Mouse (Mus musculus): ENCODE data around the gene Gja5. TPM values are rescaled to one million over a fixed set of nuclear protein-coding genes. Genes with fewer than 3 reads are reported as not detected.
A peak's percentile ranks its signal among the peaks of the same experiment; 100 is the strongest.

Gja5 gene
- polyA plus RNA-seq, 1 experiment: 2.1 TPM

DNA sequence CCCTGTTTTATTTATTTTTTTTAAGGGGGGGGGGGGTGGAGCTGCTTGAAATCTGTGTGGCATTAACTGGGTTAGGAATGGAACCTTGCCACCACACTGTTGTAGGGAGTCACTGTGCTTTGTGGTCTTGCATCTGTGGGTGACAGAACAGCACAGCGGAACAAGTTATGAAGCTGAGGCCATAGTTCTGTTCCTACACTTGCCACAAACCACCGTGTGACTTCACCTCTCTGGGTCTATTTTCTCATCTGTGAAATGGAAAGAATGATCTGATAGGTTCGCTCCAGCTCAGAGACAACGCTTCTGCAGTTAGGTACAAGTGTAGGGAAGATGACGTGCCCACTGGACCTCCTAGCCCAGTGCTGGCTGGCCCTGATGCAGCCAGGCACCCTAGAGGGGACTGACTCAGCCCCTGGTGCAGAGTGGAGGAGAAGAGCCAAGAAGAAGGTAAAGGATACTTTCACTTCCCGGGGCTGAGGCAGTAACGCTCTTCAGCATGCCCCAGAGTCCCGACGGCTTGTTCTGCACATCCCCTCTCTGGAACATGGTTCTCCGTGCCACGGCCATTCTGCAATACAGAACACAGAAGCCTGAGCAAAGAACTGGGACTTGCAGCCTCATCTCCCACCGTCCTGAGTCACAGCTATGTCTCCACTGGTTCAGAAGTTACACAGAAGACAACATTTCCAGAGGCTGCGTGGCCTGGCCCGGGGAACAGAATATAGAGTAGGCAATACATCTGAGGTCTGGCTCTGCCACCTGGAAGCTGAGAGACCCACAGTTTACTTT, 22.2 kb upstream of the Gja5 start:
- H3K27ac ChIP-seq (ENCODE audit: control insufficient read depth, insufficient read depth, low read length): no peak overlapping the region
- WGBS: 89% methylated on average over 14 of the region's 14 CpGs
- no peak for DNase-seq
- H3K4me3 ChIP-seq (ENCODE audit: control insufficient read depth, insufficient read depth, low read length): no peak overlapping the region
- H3K4me1 ChIP-seq (replicated peaks; ENCODE audit: control insufficient read depth, insufficient read depth, low read length): peaks cover 8% of the 10 kb centered on the region; the same call in 1 of the 2 replicates
- no peaks in the 10 kb centered on the region for H3K27me3 ChIP-seq (ENCODE audit: control insufficient read depth, insufficient read depth, low read length)
- TF ChIP-seq POLR2A (IDR thresholded peaks at IDR 0.05; ENCODE audit: control insufficient read depth, extremely low read depth, insufficient read depth, low read length, poor library complexity) (no peak), CTCF (IDR thresholded peaks at IDR 0.05; ENCODE audit: borderline replicate concordance, control insufficient read depth, extremely low read depth, insufficient read depth, low read length, poor library complexity) (no peak)
- peaks cover 11% of the 10 kb centered on the region for H3K36me3 ChIP-seq (ENCODE audit: control insufficient read depth, insufficient read depth, low read length)

DNA sequence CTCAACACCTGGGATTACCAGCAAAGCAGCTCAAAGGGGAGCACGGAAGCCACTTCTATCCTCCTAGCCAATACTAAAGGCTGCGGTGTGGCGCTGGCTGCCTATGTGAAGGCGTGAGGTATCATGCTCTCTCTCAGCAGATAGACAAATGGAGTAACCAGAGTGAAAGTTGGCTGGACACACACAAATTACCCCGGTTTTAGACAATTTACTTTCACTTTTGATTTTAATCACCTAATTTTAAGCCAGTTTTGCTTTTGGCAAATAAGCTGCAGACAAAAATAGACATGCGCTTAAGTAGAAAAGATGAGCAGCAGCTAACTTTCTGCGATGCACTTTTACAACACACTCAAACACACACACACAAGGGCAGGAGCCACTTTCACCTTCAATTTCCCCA, 20.8 kb upstream of the Gja5 start:
- H3K36me3 ChIP-seq (ENCODE audit: control insufficient read depth, insufficient read depth, low read length): peaks cover 13% of the 10 kb centered on the region
- WGBS: 48% methylated on average over 7 of the region's 7 CpGs
- DNase-seq: no peak
- H3K4me1 ChIP-seq (replicated peaks; ENCODE audit: control insufficient read depth, insufficient read depth, low read length): peaks cover 8% of the 10 kb centered on the region; the same call in 1 of the 2 replicates
- H3K27me3 ChIP-seq (ENCODE audit: control insufficient read depth, insufficient read depth, low read length): no peaks in the 10 kb centered on the region
- TF ChIP-seq POLR2A (IDR thresholded peaks at IDR 0.05; ENCODE audit: control insufficient read depth, extremely low read depth, insufficient read depth, low read length, poor library complexity): no peak
- no peak for TF ChIP-seq CTCF (IDR thresholded peaks at IDR 0.05; ENCODE audit: borderline replicate concordance, control insufficient read depth, extremely low read depth, insufficient read depth, low read length, poor library complexity)
- no peak overlapping the region for H3K4me3 ChIP-seq (ENCODE audit: control insufficient read depth, insufficient read depth, low read length)
- H3K27ac ChIP-seq (ENCODE audit: control insufficient read depth, insufficient read depth, low read length): no peak overlapping the region

GRCm38 (mm10) chr3:96902336-96902999, 2.0 kb upstream of the Gja5 start:
- Histone ChIP-seq H3K4me1 (replicated peaks; ENCODE audit: control insufficient read depth, insufficient read depth, low read length) (no peaks in the 10 kb centered on the region; the same call in 1 of the 2 replicates), H3K27me3 (ENCODE audit: control insufficient read depth, insufficient read depth, low read length) (no peaks in the 10 kb centered on the region), H3K27ac (ENCODE audit: control insufficient read depth, insufficient read depth, low read length) (no peak overlapping the region), H3K36me3 (ENCODE audit: control insufficient read depth, insufficient read depth, low read length) (no peaks in the 10 kb centered on the region), H3K4me3 (ENCODE audit: control insufficient read depth, insufficient read depth, low read length) (no peak overlapping the region)
- 98% methylated on average over 4 of the region's 4 CpGs for WGBS
- TF ChIP-seq POLR2A (IDR thresholded peaks at IDR 0.05; ENCODE audit: control insufficient read depth, extremely low read depth, insufficient read depth, low read length, poor library complexity) (no peak), CTCF (IDR thresholded peaks at IDR 0.05; ENCODE audit: borderline replicate concordance, control insufficient read depth, extremely low read depth, insufficient read depth, low read length, poor library complexity) (no peak)
- DNase-seq: no peak

- DNase-seq: peak; percentile 94
- H3K4me1 ChIP-seq (replicated peaks; ENCODE audit: control insufficient read depth, insufficient read depth, low read length): no peaks in the 10 kb centered on the region; the same call in 1 of the 2 replicates
- H3K27ac ChIP-seq (ENCODE audit: control insufficient read depth, insufficient read depth, low read length): no peak within 1 kb of the TSS
- no peaks in the 10 kb centered on the region for H3K27me3 ChIP-seq (ENCODE audit: control insufficient read depth, insufficient read depth, low read length)
- WGBS: under 1% methylated on average over 40 of the region's 40 CpGs
- no peaks in the 10 kb centered on the region for H3K36me3 ChIP-seq (ENCODE audit: control insufficient read depth, insufficient read depth, low read length)
- no peak for TF ChIP-seq CTCF (IDR thresholded peaks at IDR 0.05; ENCODE audit: borderline replicate concordance, control insufficient read depth, extremely low read depth, insufficient read depth, low read length, poor library complexity)
- TF ChIP-seq POLR2A (IDR thresholded peaks at IDR 0.05; ENCODE audit: control insufficient read depth, extremely low read depth, insufficient read depth, low read length, poor library complexity): 0 out of 2 replicates have a peak, but pooled peaks have one; percentile 26
- H3K4me3 ChIP-seq (ENCODE audit: control insufficient read depth, insufficient read depth, low read length): peak within 1 kb of the TSS; percentile 93
These were observed 503 bp downstream of the Gja5 start, which contains the start of gene Gpr89 for GRCm38 (mm10) chr3:96904851-96905541. Gene Gpr89 (minus strand): TSS chr3:96905346.

DNA sequence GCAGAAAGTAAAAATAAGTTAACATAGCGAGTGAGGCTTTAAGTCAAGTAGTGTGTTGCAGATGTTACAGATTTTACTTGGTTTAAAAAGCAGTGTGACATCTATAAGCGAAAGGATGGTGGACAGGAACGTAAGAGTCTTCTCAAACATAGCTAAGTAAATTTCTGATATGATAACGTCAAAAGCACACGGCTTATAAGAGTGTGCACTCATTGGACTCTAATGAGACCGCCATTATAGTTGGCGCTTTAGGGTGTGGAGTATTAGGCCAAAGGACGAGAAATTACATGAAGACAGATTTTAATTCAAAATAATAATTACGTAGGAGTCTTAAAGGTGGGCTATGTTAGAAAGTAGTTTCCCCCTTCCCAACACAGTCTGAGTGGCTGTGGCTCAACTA, 1.1 kb downstream of the Gja5 start:
- H3K4me1 ChIP-seq (replicated peaks; ENCODE audit: control insufficient read depth, insufficient read depth, low read length): no peaks in the 10 kb centered on the region; the same call in 1 of the 2 replicates
- no peaks in the 10 kb centered on the region for H3K27me3 ChIP-seq (ENCODE audit: control insufficient read depth, insufficient read depth, low read length)
- no peak overlapping the region for H3K4me3 ChIP-seq (ENCODE audit: control insufficient read depth, insufficient read depth, low read length)
- WGBS: 45% methylated on average over 9 of the region's 9 CpGs
- DNase-seq: no peak
- H3K27ac ChIP-seq (ENCODE audit: control insufficient read depth, insufficient read depth, low read length): no peak overlapping the region
- no peak for TF ChIP-seq POLR2A (IDR thresholded peaks at IDR 0.05; ENCODE audit: control insufficient read depth, extremely low read depth, insufficient read depth, low read length, poor library complexity)
- TF ChIP-seq CTCF (IDR thresholded peaks at IDR 0.05; ENCODE audit: borderline replicate concordance, control insufficient read depth, extremely low read depth, insufficient read depth, low read length, poor library complexity): no peak
- H3K36me3 ChIP-seq (ENCODE audit: control insufficient read depth, insufficient read depth, low read length): no peaks in the 10 kb centered on the region

DNA sequence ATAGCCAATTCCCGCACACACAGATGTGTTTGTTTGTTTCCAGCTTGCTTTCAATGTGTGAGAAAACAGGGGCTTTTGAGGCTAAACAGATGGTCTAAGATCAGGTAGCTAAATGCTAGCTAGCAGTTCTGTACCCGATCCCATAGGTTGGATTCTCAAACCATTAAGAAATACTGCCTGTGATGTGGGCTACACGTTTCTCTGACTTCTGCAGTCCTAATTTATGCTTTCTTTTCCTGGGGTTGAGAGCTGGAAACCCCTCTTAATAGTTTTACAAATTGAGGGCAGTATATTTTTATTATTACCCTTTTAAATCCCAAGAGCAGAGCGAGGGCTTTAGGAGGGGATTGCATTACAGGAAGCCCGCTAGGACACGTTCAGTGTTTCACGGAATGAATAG, 16.5 kb downstream of the Gja5 start:
- Histone ChIP-seq H3K4me1 (replicated peaks; ENCODE audit: control insufficient read depth, insufficient read depth, low read length) (peaks cover 13% of the 10 kb centered on the region), H3K4me3 (ENCODE audit: control insufficient read depth, insufficient read depth, low read length) (no peak overlapping the region), H3K27me3 (ENCODE audit: control insufficient read depth, insufficient read depth, low read length) (no peaks in the 10 kb centered on the region), H3K27ac (ENCODE audit: control insufficient read depth, insufficient read depth, low read length) (no peak overlapping the region), H3K36me3 (ENCODE audit: control insufficient read depth, insufficient read depth, low read length) (no peaks in the 10 kb centered on the region)
- TF ChIP-seq CTCF (IDR thresholded peaks at IDR 0.05; ENCODE audit: borderline replicate concordance, control insufficient read depth, extremely low read depth, insufficient read depth, low read length, poor library complexity) (no peak), POLR2A (IDR thresholded peaks at IDR 0.05; ENCODE audit: control insufficient read depth, extremely low read depth, insufficient read depth, low read length, poor library complexity) (no peak)
- no peak for DNase-seq
- 81% methylated on average over 7 of the region's 7 CpGs for WGBS
